Mouse (Mus musculus) lung, adult 2 months (tissue): ENCODE results near the gene Adam19.

Experiments
- CTCF ChIP-seq: fragments of 200-500 bp; IDR thresholded peaks from 2 replicates; pipeline ENCODE4 v1.5.1; 2011; ENCODE audit warnings: mild to moderate bottlenecking, low read length, control low read depth; ENCODE audit not compliant: insufficient read depth
- POLR2A ChIP-seq: fragments of 200-500 bp; IDR thresholded peaks from 2 replicates; pipeline ENCODE4 v1.6.1; 2011; ENCODE audit warnings: low read depth, mild to moderate bottlenecking, control low read depth, low read length, borderline replicate concordance; ENCODE audit errors: extremely low read depth

GRCm38 (mm10) chr11:46020246-46020645 is 35.5 kb upstream of the Adam19 start:
- no peak for TF ChIP-seq CTCF
- no peak for TF ChIP-seq POLR2A
